Mouse (Mus musculus): Measurements from ENCODE around the gene Nxph3.
"Not testable (repeated sequence)": the region's sequence is repeated elsewhere in the genome, so short reads cannot be mapped to it uniquely, and the experiment has no call there.

The Nxph3 gene

DNA sequence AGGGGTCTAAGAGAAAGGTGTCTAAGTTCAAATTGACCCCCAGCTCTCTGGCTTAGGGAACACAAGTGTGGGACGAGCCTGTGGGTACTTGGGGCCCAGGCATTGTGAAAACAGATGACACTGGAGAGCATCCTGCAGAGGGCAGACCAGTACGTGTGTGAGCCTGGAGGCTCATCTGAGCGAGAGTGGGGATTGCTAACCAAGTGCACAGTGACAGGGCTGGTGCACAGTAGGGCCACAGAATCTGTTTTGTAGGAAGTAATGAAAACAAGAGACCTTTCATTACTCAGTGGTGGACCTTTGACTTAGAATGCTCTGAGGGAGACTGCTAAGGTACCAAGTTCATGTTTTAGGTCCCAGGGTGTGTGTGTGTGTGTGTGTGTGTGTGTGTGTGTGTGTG is 5.6 kb upstream of the Nxph3 start:
- intact Hi-C loops (cut with DNase I): loop anchor here (2.0 to 5.0 kb wide), 3 partner anchors 135 to 401 kb away; partner anchors contain the start of gene Slc35b1

DNA sequence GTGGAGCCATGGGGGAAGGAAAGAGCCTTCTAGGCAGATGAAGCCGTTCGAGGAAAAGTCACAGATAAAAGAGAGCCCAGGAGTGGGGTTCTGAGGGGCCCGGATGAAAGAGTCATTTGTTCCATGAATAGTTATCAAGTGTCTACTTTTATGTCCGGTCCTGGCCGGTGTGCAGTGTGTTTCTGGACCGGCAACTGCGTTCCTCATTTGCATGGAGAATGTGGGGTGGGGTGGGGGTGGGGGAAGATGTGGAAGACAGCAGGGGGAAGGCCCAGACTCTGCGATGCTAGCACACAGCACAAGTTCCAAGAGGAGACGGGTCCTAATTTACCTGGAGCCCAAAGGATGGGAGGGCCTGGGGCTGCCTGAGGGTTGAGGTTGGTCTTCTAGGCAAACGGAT is 4.9 kb upstream of the Nxph3 start:
- intact Hi-C loops (cut with DNase I): no loop called here

DNA sequence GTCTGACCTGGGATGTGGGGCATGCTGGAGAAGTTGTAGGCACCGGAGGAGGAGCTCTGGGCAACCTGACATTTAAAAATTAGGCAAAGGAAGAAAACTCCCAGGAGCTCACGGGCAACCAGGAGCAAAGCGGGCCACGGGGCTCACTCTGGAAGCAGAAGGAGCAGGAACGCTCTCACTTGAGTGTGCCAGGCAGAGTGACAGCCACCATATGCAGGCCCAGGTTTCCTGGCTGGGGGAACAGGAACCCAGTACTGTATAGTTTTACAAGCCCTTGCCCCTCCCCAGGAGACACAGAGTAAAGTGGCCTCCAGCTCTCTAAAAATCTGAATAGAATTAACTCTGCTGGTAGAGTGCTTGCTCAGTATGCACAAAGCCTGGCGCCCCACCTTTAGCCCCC is 2.8 kb upstream of the Nxph3 start:
- intact Hi-C loops (cut with DNase I): no loop called here

DNA sequence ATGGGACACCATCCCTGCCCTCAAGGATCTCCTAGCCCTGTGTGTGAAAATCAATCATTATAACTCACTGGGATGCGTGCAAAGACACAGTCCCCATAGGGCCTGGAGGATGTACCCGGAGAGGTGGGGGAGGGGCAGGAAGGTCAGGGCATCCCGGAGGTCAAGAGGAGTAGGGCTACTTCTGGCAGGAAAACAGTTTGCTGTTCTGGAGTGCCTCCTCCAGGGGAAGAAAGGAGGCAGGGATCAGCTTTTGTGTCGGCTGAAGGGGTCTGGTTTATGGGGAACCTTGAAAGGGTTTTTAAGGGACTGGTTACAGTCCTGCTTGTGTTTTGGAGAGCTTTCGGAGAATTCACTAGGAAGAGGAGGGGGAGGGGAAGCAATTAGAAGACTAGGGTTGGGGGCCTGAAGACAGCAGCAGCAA is 2.1 kb upstream of the Nxph3 start:
- intact Hi-C loops (cut with DNase I): no loop called here

- intact Hi-C loops (cut with DNase I): loop anchor here (2.0 kb wide), 1 partner anchor 121 kb away; no protein-coding TSS in a partner anchor
Measured at GRCm38 (mm10) chr11:95515376-95516323, 1.3 kb upstream of the Nxph3 start.

- intact Hi-C loops (cut with DNase I): loop anchor here (2.0 kb wide), 1 partner anchor 119 kb away; no protein-coding TSS in a partner anchor
Measured at GRCm38 (mm10) chr11:95513461-95514297, 691 bp downstream of the Nxph3 start.

DNA sequence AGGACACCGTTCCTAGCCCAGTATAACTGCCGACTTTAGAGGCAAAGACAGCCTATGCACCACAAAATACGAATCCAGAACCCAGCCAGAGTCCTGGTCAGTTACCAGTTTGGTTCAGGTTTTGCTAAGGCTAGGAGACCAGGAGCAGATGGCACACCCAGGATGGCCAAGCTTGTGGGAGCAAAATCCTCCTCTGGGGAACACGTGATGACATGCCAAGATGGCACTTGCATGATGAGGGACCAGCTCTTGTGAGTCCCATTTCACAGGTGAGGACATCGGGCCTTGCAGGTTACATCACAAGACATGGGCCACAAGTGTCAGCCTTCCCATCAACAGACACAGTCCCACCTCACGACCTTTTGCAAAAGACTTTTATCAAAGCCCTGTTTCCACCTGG is 2.0 kb downstream of the Nxph3 start:
- intact Hi-C loops (cut with DNase I): no loop called here

DNA sequence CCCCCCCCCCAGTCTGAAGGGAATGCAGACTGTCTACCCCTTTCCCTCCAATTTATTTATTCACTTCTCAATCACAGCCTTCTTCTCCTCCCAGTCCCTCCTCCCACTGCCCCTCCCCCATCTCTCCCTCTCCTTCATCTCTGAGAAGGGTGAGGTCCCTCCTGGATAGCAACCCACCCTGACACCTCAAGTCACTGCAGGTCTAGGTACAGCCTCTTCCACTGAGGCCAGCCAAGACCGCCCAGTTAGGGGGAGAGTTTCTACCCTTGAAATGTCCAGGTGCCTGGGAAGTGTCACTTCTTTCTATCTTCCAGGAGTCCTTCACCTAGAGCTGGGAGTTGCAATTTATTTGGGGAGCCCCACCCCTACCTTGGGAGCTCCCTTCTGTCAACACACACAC is 2.5 kb downstream of the Nxph3 start:
- intact Hi-C loops (cut with DNase I): no loop called here

- intact Hi-C loops (cut with DNase I): no loop called here
Measured at GRCm38 (mm10) chr11:95510631-95511030, 3.7 kb downstream of the Nxph3 start.

DNA sequence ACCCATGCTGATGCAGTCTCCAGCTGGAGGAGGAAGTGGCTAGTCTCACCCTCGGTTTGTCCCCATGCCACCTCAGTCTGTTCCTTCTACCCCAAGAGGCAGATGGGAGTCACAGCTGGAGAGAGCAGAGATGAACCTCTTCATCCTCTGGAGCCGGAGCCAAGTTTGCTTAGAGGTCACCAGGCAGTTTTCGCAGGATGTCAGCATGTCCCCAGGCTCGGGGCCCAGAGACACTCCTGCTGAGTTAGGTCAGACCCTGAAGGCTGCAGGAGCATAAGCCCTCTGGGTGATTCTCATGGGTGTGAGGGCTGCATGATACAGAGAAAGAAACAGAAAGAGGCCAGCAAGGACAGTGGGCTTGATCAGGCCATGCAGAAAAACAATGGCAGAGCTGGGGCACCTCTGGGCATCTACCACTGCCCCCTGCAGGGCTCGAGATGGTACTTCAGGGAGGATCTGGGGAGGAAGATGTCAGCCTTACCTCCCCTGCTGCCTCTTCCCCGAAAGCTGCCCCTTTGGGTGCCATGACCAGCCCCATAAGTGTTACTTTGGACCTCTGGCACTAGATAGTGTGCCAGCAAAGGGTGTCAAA is 5.1 kb downstream of the Nxph3 start:
- intact Hi-C loops (cut with DNase I): no loop called here

DNA sequence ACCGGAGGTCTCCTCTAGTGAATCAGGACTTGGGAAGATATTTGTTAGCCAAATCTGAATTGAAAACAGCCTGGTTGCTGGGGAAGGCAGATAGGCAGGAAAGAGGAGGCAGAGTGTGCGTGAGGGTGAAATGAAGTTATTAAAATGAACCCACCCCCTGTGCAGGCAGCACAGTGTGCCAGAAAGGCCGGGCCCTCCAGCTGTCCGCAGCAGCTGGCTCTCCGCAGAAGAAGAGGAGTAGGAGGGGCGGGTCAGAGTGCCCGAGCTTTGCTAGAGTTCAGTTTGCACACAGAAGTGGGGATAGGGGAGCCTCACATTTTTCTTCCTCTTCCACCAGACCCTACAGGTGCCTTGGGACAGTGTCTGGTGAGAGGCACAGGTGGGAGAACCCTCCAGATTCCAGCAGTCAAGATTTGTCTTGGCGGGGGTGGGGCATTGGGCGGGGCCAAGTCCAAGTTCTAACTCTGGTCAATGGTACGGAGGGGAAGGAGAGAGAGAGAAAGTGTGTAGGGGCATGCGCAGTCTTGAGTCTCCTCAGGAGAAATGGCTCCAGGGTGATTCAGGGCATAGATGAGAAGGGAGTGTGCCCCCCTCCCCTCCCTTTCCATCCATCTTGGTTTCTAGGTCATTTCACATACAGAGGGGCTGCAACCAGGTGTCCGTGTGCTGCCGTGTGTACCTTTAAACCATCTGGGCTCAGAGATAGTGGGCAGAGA is 6.0 kb downstream of the Nxph3 start:
- intact Hi-C loops (cut with DNase I): no loop called here

- intact Hi-C loops (cut with DNase I): no loop called here
Measured at GRCm38 (mm10) chr11:95507785-95508184, 6.6 kb downstream of the Nxph3 start.

- intact Hi-C loops (cut with DNase I): no loop called here
Measured at GRCm38 (mm10) chr11:95507041-95507716, 7.2 kb downstream of the Nxph3 start.

DNA sequence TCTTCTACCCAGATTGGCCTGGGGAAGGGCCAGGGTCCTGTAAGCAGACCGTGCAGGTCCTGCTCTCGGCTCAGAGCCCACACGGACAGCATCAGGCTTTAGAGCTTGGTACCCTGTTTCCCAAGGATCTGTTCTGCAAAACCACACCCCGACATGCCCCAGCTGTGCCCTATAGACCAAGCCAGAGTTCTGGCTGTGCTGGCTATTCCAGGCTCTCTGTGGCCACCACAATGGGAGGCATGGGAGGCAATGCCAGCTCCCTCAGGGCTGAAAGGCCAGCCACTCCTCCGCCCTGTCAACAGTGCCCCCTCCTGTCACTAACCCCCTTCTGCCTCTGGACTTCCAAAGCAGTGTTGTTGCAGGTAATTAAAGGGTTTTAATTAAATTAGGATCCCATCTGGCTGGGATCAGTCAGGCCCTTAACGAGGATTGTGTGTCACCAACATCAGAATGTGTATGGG is 10.1 kb downstream of the Nxph3 start:
- intact Hi-C loops (cut with DNase I): no loop called here

GRCm38 (mm10) chr11:95503581-95504180 is 10.7 kb downstream of the Nxph3 start:
- intact Hi-C loops (cut with DNase I): no loop called here

GRCm38 (mm10) chr11:95501826-95502225 is 12.5 kb downstream of the Nxph3 start:
- intact Hi-C loops (cut with DNase I): not testable (repeated sequence)

DNA sequence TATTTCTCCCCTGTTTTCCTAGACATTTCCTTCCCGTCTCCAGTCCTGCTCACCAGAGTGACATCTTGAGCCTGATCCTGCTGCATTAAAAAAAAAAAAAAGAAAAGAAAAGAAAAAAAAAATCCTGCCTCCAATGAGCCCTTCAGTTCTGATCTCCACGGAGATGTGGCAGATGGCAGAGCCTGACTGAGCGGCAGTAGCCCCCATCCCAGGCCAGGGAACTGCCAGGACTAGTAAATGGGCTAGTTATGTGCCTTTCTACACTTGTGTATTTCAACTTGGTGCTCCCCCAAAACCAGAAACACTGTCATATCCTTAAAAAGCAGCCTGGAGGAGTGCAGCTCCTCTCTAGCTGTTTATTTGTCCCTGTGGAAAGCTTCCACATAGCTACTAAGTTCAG is 13.5 kb downstream of the Nxph3 start:
- intact Hi-C loops (cut with DNase I): no loop called here

DNA sequence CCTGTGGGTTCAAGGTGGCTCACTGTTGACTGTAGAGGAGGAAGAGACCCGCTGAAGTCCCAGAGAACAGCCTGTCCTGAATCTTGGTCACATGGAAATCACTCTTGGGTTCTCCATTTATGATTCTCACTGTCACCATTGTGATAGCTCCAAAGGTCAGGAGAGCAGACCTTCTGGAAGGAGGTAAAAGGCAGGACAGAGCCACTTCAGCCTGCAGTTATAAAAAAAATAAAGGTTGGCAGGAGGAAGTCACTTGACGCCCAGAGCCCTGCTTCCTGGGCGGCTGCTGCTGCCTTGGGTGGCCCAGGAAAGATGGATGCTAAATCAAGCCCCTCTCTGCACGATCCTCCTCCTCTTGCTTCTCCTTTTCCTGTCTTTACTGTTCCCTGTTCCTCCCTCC is 14.0 kb downstream of the Nxph3 start:
- intact Hi-C loops (cut with DNase I): no loop called here

GRCm38 (mm10) chr11:95497921-95498320 is 16.4 kb downstream of the Nxph3 start:
- intact Hi-C loops (cut with DNase I): no loop called here

DNA sequence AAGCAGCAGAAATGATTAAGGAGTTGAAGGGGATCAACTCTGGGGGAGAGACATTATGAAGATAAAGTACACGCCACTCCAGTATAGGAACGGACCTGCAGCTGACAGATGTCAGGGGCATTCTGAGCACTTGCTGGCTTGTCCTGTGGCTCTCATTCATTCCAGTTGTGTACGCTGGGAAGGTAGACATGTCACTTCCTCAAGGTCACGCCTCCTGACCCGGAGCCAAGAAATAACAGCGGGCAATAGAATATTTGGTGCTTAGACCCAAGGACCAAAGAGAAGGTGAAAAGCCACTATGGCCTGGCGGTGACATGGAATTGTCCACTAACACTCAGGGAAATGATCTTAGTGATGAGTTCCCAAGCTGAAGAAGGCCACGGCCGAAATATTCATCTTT is 18.5 kb downstream of the Nxph3 start:
- intact Hi-C loops (cut with DNase I): no loop called here
